Mouse (Mus musculus) forebrain, embryonic 10.5 days (tissue): ENCODE data around the gene Olfr472. TPM values are rescaled to one million over a fixed set of nuclear protein-coding genes. Genes with fewer than 3 reads are reported as not detected.
"Not testable (repeated sequence)": the region's sequence is repeated elsewhere in the genome, so short reads cannot be mapped to it uniquely, and the experiment has no call there.

Experiments
- DNase-seq: peaks from one replicate; pipeline ENCODE4 v3.0.0-alpha.2; 2017; ENCODE audit warnings: low spot score; ENCODE audit errors: extremely low spot score
- H3K27ac ChIP-seq: fragments of 300-500 bp; sonication (generic); 2 replicates; pipeline ENCODE4 v1.5.1; 2016; ENCODE audit warnings: mild to moderate bottlenecking
- H3K27me3 ChIP-seq: fragments of 300-500 bp; sonication (generic); 2 replicates; pipeline ENCODE4 v1.6.1; 2016; ENCODE audit warnings: mild to moderate bottlenecking; ENCODE audit not compliant: poor library complexity, severe bottlenecking
- H3K36me3 ChIP-seq: fragments of 300-500 bp; sonication (generic); replicated peaks from 2 replicates; pipeline ENCODE4 v1.6.1; 2016; ENCODE audit warnings: mild to moderate bottlenecking, moderate library complexity
- H3K4me1 ChIP-seq: fragments of 300-500 bp; sonication (generic); 2 replicates; pipeline ENCODE4 v1.6.1; 2016
- H3K4me3 ChIP-seq: fragments of 300-500 bp; sonication (generic); 2 replicates; pipeline ENCODE4 v1.5.1; 2016; ENCODE audit warnings: mild to moderate bottlenecking, moderate library complexity
- H3K9me3 ChIP-seq: fragments of 300-500 bp; sonication (generic); 2 replicates; pipeline ENCODE4 v1.6.1; 2016; ENCODE audit warnings: mild to moderate bottlenecking, moderate library complexity
- WGBS: fragments of 180-500 bp; shearing (Covaris S2); methylation state at CpG from one replicate; pipeline ENCODE4 v1.1.7; 2016; 5-methylcytosine and 5-hydroxymethylcytosine counted together
- polyA plus RNA-seq: library from polyadenylated mRNA; unstranded; fragments of >200 nt; fragmentation: Nextera tagmentation; extraction: Ambion mirVana; gene quantifications from 2 replicates; pipeline ENCODE4 v1.2.1, GENCODE M21; 2016

Gene Olfr472
- not detected in 2 replicates for polyA plus RNA-seq

DNA sequence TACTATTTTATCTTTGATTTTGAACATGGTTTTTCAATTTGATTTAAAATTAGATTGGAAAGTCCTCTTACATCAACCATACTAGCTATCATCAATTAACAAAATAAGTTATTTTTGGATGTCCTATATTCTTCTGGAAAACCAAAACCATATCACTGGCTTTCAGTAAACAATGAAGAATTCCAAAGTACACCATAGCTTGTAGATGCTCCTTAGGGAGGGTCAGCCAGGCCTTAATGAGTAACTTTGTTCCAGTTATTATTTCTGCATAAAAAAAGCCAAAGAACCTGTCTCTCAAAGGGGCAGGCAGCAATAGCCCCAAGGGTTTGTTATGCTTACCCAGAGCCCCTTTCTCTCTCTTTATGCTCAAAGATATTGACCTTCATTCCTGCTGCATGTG lies at the start of gene Olfr472:
Olfr472 (plus strand) TSS at position 301 of the 400 bp plus-strand sequence.
- H3K4me1 ChIP-seq: no peaks in the 10 kb centered on the region
- no peaks in the 10 kb centered on the region for H3K27me3 ChIP-seq
- H3K27ac ChIP-seq: no peak within 1 kb of the TSS
- no peak for DNase-seq
- no peaks in the 10 kb centered on the region; the same call in 1 of the 2 replicates for H3K9me3 ChIP-seq
- no peak within 1 kb of the TSS for H3K4me3 ChIP-seq
- no peaks in the 10 kb centered on the region for H3K36me3 ChIP-seq

DNA sequence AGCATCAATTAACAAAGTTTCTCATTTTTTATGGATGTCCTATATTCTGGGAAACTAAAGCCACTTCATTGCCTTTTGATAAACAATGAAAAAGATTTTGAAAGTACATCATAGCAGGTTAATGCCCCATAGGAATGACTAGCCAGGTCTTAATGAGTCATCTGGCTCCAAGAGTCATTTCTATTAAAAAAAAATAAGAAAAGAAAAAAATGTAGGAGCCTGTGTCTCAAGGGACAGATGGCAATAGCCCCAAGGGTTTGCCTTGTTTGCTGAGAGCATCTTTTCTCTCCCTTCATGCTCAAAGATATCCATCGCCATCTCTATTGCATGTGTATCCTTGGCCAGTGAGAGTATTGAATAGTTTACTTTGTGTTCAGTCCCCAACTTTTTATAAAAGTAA lies 32.4 kb downstream of the Olfr472 start, which contains the start of gene Olfr473:
Olfr473 (plus strand) TSS at position 301 of the 400 bp plus-strand sequence.
- Histone ChIP-seq H3K36me3 (no peaks in the 10 kb centered on the region), H3K4me3 (no peak within 1 kb of the TSS)
- WGBS: 100% methylated on average over 1 of the region's 1 CpGs

GRCm38 (mm10) chr7:107952539-107952938 lies 54.8 kb downstream of the Olfr472 start:
- not testable (repeated sequence) for H3K4me1 ChIP-seq, H3K9me3 ChIP-seq, H3K4me3 ChIP-seq, DNase-seq, H3K36me3 ChIP-seq, H3K27ac ChIP-seq, H3K27me3 ChIP-seq
- 97% methylated on average over 12 of the region's 12 CpGs for WGBS

More for the DNA sequence above, 32.4 kb downstream of the Olfr472 start, which contains the start of gene Olfr473:
- Histone ChIP-seq H3K9me3 (no peaks in the 10 kb centered on the region), H3K4me1 (no peaks in the 10 kb centered on the region), H3K27me3 (no peaks in the 10 kb centered on the region), H3K27ac (no peak within 1 kb of the TSS)
- DNase-seq: no peak

DNA sequence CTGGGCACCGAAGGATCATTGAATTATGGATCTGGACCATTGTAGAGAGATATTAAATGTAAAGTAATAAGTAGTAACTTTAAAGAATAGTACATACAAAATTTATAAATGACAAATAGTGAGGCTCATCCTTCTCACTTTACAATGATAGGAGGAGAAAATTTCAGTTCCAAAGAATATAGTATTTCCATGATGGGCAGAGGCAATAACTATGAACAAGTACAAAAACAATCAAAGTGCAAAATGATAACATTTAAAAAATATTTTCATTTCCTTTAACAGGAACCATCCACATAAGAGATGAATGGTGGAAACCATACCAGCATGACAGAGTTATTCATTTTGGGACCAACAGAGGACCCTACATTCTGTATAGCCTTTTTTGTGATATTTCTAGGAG lies 56.6 kb downstream of the Olfr472 start, which contains the start of gene Olfr474:
Olfr474 (plus strand) TSS at position 301 of the 400 bp plus-strand sequence.
- H3K27ac ChIP-seq: no peak within 1 kb of the TSS
- no peak for DNase-seq
- no peaks in the 10 kb centered on the region for H3K36me3 ChIP-seq
- H3K4me1 ChIP-seq: no peaks in the 10 kb centered on the region
- H3K27me3 ChIP-seq: no peaks in the 10 kb centered on the region
- 0 out of 2 replicates have a peak, but pooled peaks cover 8% of the 10 kb centered on the region for H3K9me3 ChIP-seq
- WGBS: 95% methylated on average over 1 of the region's 1 CpGs
- H3K4me3 ChIP-seq: no peak within 1 kb of the TSS

Other genes starting within 250 kb of the Olfr472 start
- gene Cyb5r2, start 139.9 kb upstream of the Olfr472 start, polyA plus RNA-seq: 0.25 and 0.29 TPM in 2 replicates
- not detected in 2 replicates for gene Ovch2, start 96.7 kb upstream of the Olfr472 start, polyA plus RNA-seq
- not detected in 2 replicates for gene Olfr467, start 85.6 kb upstream of the Olfr472 start, polyA plus RNA-seq
- not detected in 2 replicates for gene Olfr469, start 72.4 kb upstream of the Olfr472 start, polyA plus RNA-seq
- gene Olfr470, start 50.4 kb upstream of the Olfr472 start, polyA plus RNA-seq: not detected in 2 replicates
- not detected in 2 replicates for gene Olfr473, start 32.5 kb downstream of the Olfr472 start, polyA plus RNA-seq
- gene Olfr474, start 56.7 kb downstream of the Olfr472 start, polyA plus RNA-seq: not detected in 2 replicates
- gene Olfr476, start 66.9 kb downstream of the Olfr472 start, polyA plus RNA-seq: not detected in 2 replicates
- gene Olfr477, start 88.8 kb downstream of the Olfr472 start, polyA plus RNA-seq: not detected in 2 replicates
- gene Olfr478, start 136.1 kb downstream of the Olfr472 start, polyA plus RNA-seq: not detected in 2 replicates
- gene Olfr479, start 152.8 kb downstream of the Olfr472 start, polyA plus RNA-seq: not detected in 2 replicates
- not detected in 2 replicates for gene Olfr480, start 169.4 kb downstream of the Olfr472 start, polyA plus RNA-seq
- not detected in 2 replicates for gene Olfr481, start 182.0 kb downstream of the Olfr472 start, polyA plus RNA-seq
- 0.06 TPM in 1 of 2 replicates, not detected in the other for gene Olfr482, start 199.7 kb downstream of the Olfr472 start, polyA plus RNA-seq
- not detected in 2 replicates for gene Olfr483, start 202.9 kb downstream of the Olfr472 start, polyA plus RNA-seq
- not detected in 2 replicates for gene Olfr484, start 229.5 kb downstream of the Olfr472 start, polyA plus RNA-seq